Mouse (Mus musculus): ENCODE results near the gene Lyve1.

Gene Lyve1

GRCm38 (mm10) chr7:110853611-110854010 is 9.4 kb downstream of the Lyve1 start:
- peak in 1 of 2 experiments; percentile 13 for DNase-seq (ENCODE audit: low spot score in 2 of 2)

- no peak for DNase-seq (ENCODE audit: low spot score in 2 of 2)
Observed at GRCm38 (mm10) chr7:110851541-110852203, 11.4 kb downstream of the Lyve1 start.

GRCm38 (mm10) chr7:110848371-110848770 is 14.7 kb downstream of the Lyve1 start:
- DNase-seq (ENCODE audit: low spot score in 2 of 2), result no peak

- no peak for DNase-seq (ENCODE audit: low spot score in 2 of 2)
Observed at GRCm38 (mm10) chr7:110847321-110847720, 15.7 kb downstream of the Lyve1 start.

GRCm38 (mm10) chr7:110843916-110844874 is 18.8 kb downstream of the Lyve1 start, which contains the start of gene Rnf141:
Gene Rnf141, minus strand, starts transcription at chr7:110844457.
- DNase-seq (ENCODE audit: low spot score in 2 of 2), result peak; percentile 91 to 95

- no peak for DNase-seq (ENCODE audit: low spot score in 2 of 2)
Observed at GRCm38 (mm10) chr7:110840332-110840731, 22.7 kb downstream of the Lyve1 start.

GRCm38 (mm10) chr7:110834522-110834921 is 28.5 kb downstream of the Lyve1 start:
- DNase-seq (ENCODE audit: low spot score in 2 of 2), result no peak

- DNase-seq (ENCODE audit: low spot score in 2 of 2), result no peak
Observed at GRCm38 (mm10) chr7:110834018-110834417, 29.0 kb downstream of the Lyve1 start.

GRCm38 (mm10) chr7:110833024-110833423 is 30.0 kb downstream of the Lyve1 start:
- no peak for DNase-seq (ENCODE audit: low spot score in 2 of 2)

- DNase-seq (ENCODE audit: low spot score in 2 of 2), result no peak
Observed at GRCm38 (mm10) chr7:110823995-110824953, 38.8 kb downstream of the Lyve1 start.

- DNase-seq (ENCODE audit: low spot score in 2 of 2), result no peak
Observed at GRCm38 (mm10) chr7:110823593-110823992, 39.4 kb downstream of the Lyve1 start.

- no peak for DNase-seq (ENCODE audit: low spot score in 2 of 2)
Observed at GRCm38 (mm10) chr7:110823076-110823475, 40.0 kb downstream of the Lyve1 start.

GRCm38 (mm10) chr7:110822055-110822454 is 41.0 kb downstream of the Lyve1 start:
- no peak for DNase-seq (ENCODE audit: low spot score in 2 of 2)

- peak; percentile 53 to 72 for DNase-seq (ENCODE audit: low spot score in 2 of 2)
Observed at GRCm38 (mm10) chr7:110821653-110822052, 41.4 kb downstream of the Lyve1 start.

GRCm38 (mm10) chr7:110821068-110821467 is 42.0 kb downstream of the Lyve1 start:
- no peak for DNase-seq (ENCODE audit: low spot score in 2 of 2)

- DNase-seq (ENCODE audit: low spot score in 2 of 2), result no peak
Observed at GRCm38 (mm10) chr7:110818787-110819350, 44.2 kb downstream of the Lyve1 start.

GRCm38 (mm10) chr7:110818206-110818605 is 44.8 kb downstream of the Lyve1 start:
- no peak for DNase-seq (ENCODE audit: low spot score in 2 of 2)

- DNase-seq (ENCODE audit: low spot score in 2 of 2), result peak in 1 of 2 experiments; percentile 73
Observed at GRCm38 (mm10) chr7:110816037-110816436, 47.0 kb downstream of the Lyve1 start.

- no peak for DNase-seq (ENCODE audit: low spot score in 2 of 2)
Observed at GRCm38 (mm10) chr7:110813983-110814382, 49.1 kb downstream of the Lyve1 start.

- no peak for DNase-seq (ENCODE audit: low spot score in 2 of 2)
Observed at GRCm38 (mm10) chr7:110811529-110811928, 51.5 kb downstream of the Lyve1 start.

- DNase-seq (ENCODE audit: low spot score in 2 of 2), result no peak
Observed at GRCm38 (mm10) chr7:110810995-110811394, 52.0 kb downstream of the Lyve1 start.
